Mouse (Mus musculus): Measurements from ENCODE around the gene 2200002D01Rik.

The 2200002D01Rik gene

DNA sequence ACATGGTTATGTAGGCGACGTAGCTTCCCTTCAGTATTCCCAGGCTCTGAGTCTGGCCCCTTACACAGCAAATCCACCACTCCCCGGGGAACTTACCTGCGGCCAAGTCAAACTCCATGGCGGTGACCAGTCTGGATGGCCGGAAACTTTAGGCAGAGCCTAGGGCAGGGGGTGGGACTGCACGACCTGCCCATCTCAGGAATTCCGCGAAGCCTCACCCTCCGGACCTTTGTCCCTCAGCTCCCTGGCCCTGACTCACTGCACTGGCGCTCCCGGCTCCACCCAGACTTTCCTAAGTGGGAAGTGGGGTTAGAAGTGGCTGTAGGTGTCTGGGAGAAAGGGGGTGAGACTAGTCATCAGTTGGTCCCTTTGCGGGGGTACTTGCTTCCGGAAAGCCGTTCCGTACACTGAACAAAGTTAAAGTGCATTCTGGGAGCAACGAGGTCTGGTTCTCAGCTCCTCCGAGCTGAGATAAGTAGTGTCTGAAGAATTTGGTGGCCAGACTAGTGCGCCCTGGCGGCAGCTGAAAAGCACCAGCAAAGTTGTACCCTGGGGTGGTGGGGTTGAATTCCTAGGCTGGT lies at the start of gene 2200002D01Rik:
Gene 2200002D01Rik, minus strand, starts transcription at position 206 of the 581 bp plus-strand sequence.
- DNase-seq: no peak

DNA sequence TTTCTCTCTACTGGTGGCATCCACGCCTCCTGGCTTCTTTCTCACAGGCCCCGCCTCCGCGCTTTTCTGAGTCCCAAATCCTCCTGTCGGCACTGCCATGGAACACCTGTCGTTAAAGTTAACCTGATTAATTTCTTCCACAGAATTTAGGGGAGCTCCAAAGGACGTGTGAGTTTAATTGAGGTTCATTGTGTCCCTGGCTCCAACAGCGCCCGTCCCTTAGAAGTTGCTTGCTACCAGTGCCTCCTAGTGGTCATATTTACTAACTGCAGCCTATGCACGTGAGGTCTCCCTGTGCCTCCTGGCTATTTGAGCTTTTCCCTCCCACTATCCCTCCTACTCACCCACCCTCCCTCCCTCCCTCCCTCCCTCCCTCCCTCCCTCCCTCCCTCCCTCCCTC lies 48.7 kb upstream of the 2200002D01Rik start:
- DNase-seq: peak; percentile 75 to 80

DNA sequence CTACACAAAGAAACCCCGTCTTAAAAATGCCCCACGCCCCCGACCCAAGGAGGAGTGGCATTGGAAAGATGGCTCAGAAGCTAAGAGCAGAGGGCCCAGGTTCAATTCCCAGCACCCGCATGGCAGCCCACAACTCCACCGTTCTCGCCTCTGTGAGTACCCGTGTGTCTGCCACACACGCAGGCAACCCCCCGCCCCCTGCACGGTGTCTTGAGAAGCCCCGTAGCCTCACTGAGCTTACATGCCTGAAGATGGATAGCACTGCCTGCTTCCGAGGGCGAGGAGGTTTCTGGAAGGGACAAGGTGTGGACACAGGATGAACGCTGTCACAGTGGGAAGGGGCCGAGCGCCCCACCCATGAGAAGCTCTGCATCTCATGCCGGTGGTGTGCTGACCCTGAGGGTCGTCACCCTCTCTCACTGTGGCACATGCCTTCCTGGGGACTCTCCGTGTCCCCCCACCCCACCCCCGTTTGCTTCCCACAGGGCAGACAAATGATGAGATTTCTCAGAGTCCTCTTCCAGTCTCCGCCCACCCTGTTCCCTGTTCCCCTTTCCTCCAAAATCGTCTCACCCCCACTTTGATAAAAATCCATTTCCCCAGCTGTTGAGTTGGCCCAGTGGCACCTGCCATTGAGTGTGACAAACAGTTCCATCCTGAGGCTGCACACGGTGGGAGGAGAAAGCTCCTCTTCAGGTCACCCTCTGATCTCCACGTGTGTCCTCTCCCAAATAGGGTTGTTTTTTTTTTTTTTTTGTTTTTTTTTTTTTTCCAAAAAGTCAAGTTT lies 47.8 kb upstream of the 2200002D01Rik start:
- DNase-seq: no peak

DNA sequence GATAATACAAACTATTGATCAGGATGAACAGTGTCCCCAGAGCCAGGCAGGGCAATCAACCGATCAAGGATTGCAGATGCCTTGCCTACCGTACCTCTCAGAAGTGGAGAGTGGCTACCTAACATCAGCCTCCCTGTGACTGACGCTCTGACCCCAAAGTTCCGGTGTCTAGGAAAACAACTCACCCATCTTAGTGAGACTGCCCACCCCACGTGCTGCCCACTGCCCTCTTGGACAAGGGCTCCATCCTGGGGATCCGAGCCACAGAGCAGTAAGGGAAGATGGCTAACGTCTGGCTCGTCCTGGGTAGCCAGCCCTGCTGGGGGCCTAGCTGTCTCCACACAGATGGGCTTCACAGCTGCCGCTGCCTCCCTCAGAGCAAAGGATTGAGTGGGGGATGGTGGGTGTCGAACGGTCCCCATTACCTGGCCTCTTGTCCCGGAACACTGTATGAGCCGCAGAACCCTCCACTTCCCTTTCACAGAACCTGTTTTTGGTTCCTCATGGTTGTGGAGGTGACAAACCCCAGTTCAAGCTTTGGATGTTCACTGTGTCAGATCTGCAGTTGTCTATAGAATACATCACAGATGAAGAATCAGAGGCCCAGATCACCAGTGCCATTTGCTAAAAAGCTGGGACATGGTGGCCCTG lies 46.0 kb upstream of the 2200002D01Rik start:
- DNase-seq: no peak

DNA sequence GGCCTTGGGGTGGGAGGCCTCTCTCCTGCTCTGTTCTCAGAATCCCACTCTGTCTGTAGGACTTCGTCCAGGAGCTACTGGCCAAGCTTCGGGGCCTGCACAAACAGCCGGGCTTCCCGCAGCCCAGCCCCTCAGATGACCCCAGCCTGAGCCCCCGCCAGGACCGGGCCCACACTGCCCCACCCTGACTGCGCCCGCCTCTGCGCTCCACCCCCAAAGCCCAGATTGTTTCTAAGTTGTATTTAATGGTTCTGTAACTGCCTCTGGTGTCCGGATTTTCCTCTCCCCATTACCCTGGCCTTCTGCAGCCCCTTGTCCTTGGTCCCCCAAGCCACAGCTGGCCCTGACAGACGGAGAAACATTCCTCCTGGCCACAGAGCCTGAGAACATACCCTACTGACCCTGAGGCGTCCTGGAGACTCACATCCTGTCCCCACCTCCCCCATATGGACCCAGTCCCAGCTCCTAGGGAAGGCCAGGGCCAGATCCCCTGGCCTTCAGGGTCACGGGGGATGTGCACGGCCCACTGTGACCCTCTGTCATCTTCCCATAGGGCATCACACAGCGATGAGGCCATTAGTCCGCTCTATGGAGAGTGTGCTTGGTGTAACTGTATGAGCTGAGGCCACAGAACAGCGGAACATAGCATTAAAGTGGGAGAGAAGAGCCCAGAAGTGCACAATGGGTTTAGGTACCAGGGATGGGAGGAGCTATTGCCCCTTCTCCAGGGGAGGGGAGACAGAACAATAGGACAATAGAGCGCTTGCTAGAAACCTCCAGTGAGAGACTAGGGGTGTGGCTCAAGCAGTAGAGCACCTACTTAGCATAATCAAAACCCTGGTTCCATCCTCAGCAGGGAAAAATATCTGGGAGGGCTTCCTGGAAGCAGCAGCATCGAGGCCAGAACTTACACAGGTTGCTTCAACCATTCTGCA lies 45.1 kb upstream of the 2200002D01Rik start:
- DNase-seq: no peak

DNA sequence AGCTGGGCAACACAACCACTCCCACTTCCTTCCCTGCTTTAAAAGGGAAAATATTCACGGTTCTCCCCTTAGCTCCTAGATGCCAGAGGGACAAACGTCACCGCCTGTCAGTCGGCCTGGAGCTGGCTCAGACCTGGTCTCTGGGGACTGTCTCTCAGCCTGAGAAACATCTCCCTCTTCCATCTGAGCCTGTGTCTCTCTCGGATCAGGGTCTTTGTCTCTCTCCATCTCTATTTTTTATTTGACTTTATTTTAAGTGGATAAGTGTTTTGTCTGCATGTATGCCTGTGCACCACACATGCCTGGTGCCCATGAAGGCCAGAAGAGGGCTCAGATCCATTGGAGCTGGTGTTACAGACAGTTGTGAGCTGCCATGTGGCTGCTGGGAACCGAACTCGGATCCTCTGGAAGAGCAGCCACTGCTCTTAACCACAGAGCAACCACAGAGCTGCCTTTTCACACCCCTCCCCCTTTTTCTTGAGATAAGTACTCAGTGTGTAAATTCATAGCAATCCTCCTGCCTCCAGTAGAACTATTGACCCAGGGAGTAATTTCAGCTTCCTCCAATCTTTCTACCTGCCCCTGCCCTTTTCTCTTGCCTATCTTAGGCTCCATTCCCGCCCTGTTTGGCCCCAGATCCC lies 44.3 kb upstream of the 2200002D01Rik start:
- DNase-seq: peak in 1 of 2 experiments; percentile 68

DNA sequence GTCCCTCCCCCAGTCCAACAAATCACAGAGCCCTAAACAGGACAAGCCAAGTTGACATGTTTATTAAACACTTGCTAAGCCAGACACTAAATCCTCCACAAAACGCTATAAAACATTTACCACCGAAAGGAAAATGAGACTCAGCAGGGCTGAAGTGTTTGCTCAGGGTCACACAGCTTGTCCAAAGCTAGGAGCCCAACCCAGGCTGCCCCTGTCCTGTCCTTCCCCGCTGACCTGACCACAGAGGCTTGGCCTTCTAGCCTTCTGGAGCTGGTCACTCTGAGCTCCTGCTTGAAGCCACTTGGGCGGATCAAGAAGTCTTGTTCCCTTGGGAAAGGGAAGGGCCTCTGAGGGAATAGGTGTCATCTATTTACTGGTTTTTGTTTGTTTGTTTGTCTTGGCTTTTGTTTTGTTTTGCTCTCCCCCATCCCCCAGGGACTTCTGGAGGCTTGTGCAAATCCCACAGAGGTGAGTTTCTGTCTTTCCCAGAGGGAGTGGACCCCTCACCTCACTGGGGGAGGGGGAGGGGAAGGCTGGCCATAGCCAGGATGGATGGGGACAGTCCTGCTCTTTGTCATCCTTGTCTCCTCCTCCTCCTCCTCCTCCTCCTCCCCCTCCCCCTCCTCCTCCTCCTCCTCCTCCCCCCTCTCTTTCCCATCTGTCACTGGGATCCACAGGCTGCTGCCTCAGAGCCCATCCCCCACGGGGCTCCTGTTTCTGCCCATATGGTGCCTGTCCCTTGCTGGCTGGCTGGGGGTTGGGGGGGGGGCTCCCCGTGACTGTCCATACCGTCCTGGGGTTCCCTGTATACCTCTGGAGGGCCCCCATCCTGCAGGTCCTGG lies 43.6 kb upstream of the 2200002D01Rik start:
- DNase-seq: peak; percentile 80 to 82

DNA sequence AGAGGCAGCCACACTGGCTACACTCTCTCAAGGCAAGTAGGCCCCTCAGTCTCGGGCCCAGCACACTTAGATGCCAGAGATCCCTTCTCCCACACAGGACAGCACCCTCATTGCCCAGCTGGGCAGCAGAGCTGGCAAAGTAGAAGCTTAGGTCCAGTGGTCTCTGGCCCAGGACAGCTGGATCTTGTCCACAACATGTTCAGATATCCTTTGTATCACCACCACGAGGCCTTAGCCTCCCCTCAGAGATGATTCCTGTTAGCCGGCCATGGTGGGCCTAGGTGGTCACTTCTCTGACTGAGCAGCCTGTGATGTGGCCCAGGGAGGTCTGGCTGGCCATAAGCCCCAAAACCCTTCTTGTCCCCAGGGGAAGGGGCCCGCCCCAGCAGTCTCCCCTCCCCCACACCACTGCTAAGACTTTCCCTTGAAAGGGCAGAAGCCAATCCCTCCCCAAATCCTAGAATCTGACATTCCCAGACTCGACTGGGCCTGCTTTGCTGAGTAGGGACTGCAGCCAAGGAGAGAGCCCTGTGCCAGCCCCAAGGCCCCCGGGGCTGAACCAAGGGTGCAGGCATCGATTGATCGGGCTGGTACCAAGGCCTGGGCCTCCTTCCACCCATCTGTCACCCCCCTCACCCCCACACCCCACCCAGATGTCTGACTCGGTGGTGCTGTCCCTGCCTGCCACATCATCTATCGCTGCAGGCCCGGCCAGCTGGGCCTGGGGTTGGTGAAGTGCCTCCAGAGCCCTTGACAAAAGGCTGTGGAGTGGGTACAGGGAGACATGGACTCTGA lies 42.6 kb upstream of the 2200002D01Rik start:
- peak in 1 of 2 experiments; percentile 39 for DNase-seq

DNA sequence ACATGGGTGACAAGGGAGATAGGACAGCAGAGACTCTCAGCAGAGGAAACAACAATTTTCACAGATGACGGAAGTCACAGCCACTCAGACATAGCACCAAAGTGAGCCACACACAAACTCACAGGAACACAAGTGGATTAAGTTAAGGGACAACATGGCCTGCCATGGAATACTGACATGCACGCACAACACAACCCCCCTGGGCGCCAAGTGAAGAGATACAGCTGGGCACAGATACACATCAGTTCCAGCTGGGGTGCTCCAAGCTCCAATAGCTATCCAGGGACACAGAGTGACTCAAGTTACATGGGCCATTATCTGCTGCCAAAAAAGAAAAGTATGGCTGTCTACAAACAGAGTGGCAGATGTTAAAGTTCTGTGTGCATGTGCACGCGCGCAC lies 41.6 kb upstream of the 2200002D01Rik start:
- DNase-seq: no peak

DNA sequence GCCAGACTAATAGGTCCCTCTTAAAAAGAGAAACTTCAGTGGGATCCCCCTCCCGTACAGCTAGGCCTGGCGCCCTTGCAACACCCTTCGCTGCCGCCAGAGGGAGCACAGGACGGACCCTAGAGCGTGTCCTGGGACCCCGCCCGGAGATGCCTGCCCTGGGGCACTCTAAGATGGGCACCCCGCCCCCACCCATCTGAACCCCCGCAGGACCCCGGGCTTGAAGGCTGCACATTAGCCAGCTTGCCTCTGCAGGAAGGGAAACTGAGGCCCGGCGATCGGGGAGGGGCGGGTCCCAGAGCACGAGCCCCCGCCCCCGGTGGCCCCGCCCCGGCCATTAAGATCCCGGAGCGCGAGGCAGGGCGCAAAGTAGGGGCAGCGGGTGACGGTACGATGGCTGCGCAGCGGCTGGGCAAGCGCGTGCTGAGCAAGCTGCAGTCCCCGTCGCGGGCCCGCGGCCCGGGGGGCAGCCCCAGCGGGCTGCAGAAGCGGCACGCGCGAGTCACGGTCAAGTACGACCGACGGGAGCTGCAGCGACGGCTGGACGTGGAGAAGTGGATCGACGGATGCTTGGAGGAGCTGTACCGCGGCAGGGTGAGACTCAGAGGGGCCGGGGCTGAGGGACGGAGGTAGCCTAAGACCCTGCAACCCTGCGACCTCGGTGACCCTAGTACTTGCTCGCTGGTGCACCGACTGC lies 40.8 kb upstream of the 2200002D01Rik start, which contains the start of gene Ppp1r14a:
Gene Ppp1r14a, plus strand, starts transcription at position 367 of the 697 bp plus-strand sequence.
- DNase-seq: peak; percentile 75 to 79

DNA sequence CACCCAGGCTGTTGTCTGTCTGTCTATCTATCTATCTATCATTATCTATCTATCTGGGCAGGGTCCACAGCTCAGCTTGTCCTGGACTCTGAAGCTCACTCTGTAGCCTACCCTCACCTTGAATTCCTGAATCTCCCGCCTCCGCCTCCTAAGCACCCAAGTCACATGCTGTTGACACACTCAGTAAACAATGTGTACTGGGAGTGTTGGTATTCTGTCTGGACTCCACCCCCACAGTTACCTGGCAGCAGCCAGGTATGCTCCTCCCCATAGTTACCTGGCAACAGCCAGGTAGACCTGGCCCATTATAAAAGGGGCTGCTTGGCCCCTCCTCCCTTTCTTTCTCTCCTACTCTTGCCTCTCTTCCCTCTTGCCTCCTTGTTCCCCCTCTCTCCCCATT lies 39.8 kb upstream of the 2200002D01Rik start:
- DNase-seq: no peak

DNA sequence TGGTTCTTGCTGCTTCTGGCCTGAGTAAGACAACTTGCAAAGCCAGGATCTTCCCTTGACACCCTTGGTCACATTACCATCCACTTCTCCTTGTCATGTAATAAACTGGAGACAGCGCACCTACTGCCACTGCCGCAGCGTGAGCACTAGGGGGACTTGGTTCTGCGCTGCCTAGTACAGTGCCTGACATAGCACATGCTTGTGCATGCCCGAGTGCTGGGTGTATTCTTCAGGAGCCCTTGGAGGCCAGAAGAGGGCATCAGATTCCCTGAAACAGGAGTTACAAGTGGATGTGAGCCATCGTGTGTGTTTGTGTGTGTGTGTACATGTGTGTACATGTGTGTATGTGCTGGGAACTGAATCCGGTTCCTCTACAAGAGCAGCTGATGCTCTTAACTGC lies 39.2 kb upstream of the 2200002D01Rik start:
- no peak for DNase-seq

DNA sequence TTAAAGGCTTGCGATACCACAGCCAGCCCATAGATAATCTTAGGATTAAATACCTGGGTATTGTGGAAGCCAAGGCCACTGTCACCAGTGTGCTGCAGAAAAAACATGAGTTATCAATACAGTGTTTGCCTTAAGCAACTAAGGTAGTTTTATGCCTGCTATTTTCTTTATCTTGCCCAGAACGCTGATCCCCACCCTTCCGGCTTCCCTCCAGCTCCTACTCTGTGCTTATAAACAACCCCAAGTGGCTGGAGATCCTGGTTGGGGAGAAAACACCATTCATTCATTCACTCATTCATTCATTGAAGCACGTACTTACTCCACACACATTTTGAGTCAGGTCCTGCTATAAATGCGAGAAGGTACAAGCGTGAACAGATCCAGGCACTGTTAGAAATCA lies 36.3 kb upstream of the 2200002D01Rik start:
- no peak for DNase-seq

DNA sequence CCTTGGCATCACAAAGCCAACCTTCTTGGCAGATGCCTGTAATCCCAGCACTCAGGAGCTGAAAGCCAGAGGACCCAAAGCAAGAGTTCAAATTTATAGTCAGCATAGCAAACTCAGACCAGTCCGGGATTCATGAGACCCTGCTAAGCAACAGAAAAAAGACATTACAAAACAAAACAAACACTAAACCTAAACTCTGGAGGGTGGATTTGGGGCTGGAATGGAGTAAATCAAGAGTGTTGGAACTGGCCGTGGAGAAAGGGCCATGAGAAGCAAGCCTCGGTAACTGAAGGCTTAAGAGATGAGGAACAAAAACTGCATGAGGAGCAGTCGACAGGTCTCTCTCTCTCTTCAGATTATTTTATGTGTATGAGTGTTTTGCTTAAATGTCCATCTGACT lies 35.6 kb upstream of the 2200002D01Rik start:
- no peak for DNase-seq

DNA sequence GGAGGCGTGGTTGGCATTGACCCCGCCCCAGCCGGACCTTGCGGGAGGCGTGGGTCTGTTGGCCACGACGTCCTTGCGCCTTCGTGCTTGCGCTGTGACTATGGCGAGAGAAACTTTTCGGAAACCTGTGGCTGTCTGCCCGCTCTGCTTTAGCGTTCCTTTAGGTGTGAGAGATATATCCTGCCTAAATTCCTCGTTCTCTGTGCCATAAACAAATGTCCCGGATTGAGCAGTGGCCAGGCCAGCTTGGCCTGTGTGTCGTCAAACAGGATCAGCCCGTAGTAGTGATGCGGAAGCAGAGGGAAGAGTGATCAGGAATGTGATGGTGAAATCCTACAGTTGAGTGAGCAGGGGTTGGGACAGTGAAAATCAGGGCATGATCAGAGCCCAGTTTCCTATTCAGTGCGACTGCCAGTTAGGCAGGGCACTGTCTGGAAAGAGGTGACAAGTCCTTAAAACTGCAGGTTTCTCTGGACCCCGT lies 33.8 kb upstream of the 2200002D01Rik start:
- DNase-seq: no peak

DNA sequence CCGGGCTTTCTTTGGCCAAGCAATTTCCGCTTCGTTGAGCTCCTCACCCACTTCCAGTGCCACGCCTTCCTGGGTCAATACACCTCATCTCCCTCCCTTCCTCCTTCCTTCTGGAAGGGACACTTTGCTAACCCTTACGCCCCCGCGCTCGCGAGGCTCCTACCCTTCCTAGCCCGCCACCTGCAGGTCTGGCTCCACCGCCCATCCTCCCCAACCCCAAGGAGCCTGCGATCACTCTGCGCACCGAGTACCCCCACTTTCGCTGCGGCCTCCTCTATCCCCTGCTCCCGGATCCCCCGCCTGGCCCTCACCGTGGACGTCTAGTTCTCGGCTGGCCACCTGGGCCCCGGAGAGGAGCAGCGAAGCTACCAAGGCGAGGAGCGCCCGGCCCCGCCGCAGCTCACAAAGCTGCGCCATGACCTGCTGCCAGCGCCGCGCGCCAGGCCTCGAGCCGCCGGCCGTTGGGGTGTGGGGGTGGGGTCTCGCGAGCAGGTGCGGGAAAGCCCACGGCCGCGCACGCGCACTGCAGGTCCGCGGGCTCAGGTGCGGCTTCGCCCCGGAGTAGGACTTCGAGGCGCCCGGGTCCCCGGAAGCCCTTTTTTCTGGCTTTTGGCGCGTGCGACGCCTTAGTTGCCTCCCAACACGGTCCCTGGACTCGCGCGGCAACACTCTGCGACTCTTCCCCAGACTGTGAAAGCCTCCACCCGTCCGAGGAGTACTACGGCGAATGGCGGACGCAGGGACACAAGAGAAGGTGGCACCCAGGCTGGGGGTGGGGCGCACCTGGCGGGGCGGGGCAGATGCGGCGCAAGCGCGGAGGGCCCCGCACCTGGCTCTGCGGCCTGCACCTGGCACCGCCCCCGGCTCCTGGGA lies 33.2 kb upstream of the 2200002D01Rik start, which contains the start of gene Spint2:
Gene Spint2, minus strand, starts transcription at position 712 of the 873 bp plus-strand sequence.
- peak; percentile 80 to 85 for DNase-seq

DNA sequence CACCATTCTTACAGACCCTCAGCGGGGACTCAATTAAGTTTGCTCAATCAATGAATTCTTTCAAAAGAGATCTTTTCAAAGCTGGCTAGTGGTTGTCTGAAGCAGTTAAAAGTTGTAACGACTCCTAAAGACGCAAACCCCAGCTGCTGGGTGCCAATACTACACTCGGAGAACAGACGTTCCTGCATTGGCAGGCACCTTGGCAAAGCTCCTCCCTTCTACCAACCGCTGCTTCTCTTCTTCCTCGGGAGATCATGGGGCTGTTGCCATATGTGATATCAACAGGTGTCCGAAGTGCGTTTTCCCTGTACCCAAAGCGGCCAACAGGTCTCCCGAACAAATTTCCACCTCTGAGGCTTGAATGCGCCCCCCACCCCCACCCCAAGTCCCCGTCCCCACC lies 32.5 kb upstream of the 2200002D01Rik start:
- DNase-seq: no peak

DNA sequence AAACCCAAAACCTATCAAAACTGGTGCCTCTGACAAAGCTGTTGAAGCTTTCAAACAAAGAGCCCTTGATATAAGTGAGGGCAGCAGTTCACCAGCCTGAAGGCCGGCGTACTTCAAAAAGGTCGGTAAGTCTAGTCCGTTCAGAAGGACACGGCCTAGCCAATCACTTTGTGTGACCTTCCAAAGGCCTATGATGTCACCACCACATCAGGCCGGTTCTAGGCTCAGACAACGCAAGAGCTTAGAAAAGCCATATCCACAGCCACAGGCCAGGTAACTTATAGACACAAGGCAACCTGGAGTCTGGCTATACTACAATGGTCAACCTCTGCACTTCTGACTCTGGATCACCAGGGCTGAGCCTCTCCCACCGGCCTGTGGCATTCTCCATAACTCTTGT lies 31.7 kb upstream of the 2200002D01Rik start:
- no peak for DNase-seq

Data from cerebellum, adult 18-20 months (tissue).